Mouse (Mus musculus) hindbrain, embryonic 11.5 days (tissue): ENCODE measurements around the gene Dmrtb1. TPM values are rescaled to one million over a fixed set of nuclear protein-coding genes. Genes with fewer than 3 reads are reported as not detected.

Source experiments
- ATAC-seq: fragments of 200-750 bp; cut with Nextera tagmentation; 2 replicates; pipeline ENCODE4 v1.8.0; 2017; ENCODE audit warnings: mild to moderate bottlenecking, moderate TSS enrichment, moderate library complexity; ENCODE audit not compliant: low FRiP score
- DNase-seq: peaks from one replicate; pipeline ENCODE4 v3.0.0-alpha.2; 2015; ENCODE audit warnings: low spot score
- H3K27ac ChIP-seq: fragments of 300-500 bp; sonication (generic); 2 replicates; pipeline ENCODE4 v1.5.1; 2014; ENCODE audit warnings: mild to moderate bottlenecking, low read depth, low read length
- H3K27me3 ChIP-seq: fragments of 300-500 bp; sonication (generic); 2 replicates; pipeline ENCODE4 v1.6.1; 2014; ENCODE audit warnings: mild to moderate bottlenecking, low read length, moderate library complexity, mixed read lengths; ENCODE audit not compliant: control insufficient read depth, insufficient read depth
- H3K36me3 ChIP-seq: fragments of 300-500 bp; sonication (generic); 2 replicates; pipeline ENCODE4 v1.6.1; 2014; ENCODE audit warnings: mild to moderate bottlenecking, low read length, moderate library complexity, mixed read lengths; ENCODE audit not compliant: control insufficient read depth, insufficient read depth
- H3K4me1 ChIP-seq: fragments of 300-500 bp; sonication (generic); replicated peaks from 2 replicates; pipeline ENCODE4 v1.6.1; 2014; ENCODE audit warnings: low read length, mixed read lengths; ENCODE audit not compliant: control insufficient read depth, insufficient read depth
- H3K4me2 ChIP-seq: fragments of 300-500 bp; sonication (generic); replicated peaks from 2 replicates; pipeline ENCODE4 v1.6.1; 2014; ENCODE audit warnings: mild to moderate bottlenecking, low read depth, low read length
- H3K4me3 ChIP-seq: fragments of 300-500 bp; sonication (generic); 2 replicates; pipeline ENCODE4 v1.5.1; 2014; ENCODE audit warnings: low read depth, low read length
- H3K9ac ChIP-seq: fragments of 300-500 bp; sonication (generic); 2 replicates; pipeline ENCODE4 v1.6.1; 2014; ENCODE audit warnings: low read depth, low read length
- H3K9me3 ChIP-seq: fragments of 300-500 bp; sonication (generic); 2 replicates; pipeline ENCODE4 v1.6.1; 2016; ENCODE audit warnings: low read length; ENCODE audit not compliant: control insufficient read depth
- WGBS: fragments of 180-500 bp; shearing (Covaris S2); extraction: QIAGEN DNeasy Blood & Tissue Kit; methylation state at CpG from one replicate; pipeline ENCODE4 v1.1.7; 2014; 5-methylcytosine and 5-hydroxymethylcytosine counted together
- polyA plus RNA-seq: library from polyadenylated mRNA; unstranded; fragments of >200 nt; fragmentation: Nextera tagmentation; extraction: Ambion mirVana; gene quantifications from 2 replicates; pipeline ENCODE4 v1.2.1, GENCODE M21; 2014

Gene Dmrtb1
- polyA plus RNA-seq, 1 experiment from 2014 or later: 16.6 TPM

DNA sequence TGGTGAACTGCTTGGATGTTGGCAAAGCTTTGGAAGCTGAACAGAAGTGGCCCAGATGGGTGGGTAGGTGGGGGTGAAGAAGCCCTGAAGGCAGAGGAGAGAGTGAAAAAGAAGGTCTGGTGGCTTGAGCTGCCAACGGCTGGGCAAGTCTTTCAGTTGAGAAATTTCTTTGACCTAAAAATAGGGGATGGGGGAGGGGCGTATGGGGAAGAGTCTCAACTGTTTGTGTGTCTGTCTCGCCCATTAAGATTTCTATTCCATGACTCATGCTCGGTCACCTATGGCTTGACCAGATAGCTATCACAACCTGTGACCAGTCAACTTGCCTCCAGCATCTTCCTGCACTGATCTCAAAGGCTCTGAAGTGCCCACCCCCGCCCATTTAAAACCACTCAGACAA is 35.1 kb upstream of the Dmrtb1 start:
- no peak for ATAC-seq
- 78% methylated on average over 5 of the region's 5 CpGs for WGBS
- H3K36me3 ChIP-seq: no peaks in the 10 kb centered on the region
- H3K9ac ChIP-seq: no peak overlapping the region
- peaks cover 2% of the 10 kb centered on the region; the same call in 1 of the 2 replicates for H3K4me1 ChIP-seq
- H3K4me2 ChIP-seq: no peak overlapping the region
- no peak overlapping the region for H3K27ac ChIP-seq
- H3K9me3 ChIP-seq: no peaks in the 10 kb centered on the region
- no peak for DNase-seq
- no peaks in the 10 kb centered on the region for H3K27me3 ChIP-seq
- no peak overlapping the region for H3K4me3 ChIP-seq

GRCm38 (mm10) chr4:107718720-107719119 is 34.7 kb upstream of the Dmrtb1 start:
- Histone ChIP-seq H3K27me3 (no peaks in the 10 kb centered on the region), H3K9me3 (no peaks in the 10 kb centered on the region), H3K4me1 (peaks cover 2% of the 10 kb centered on the region; the same call in 1 of the 2 replicates), H3K4me2 (no peak overlapping the region), H3K9ac (no peak overlapping the region), H3K36me3 (no peaks in the 10 kb centered on the region), H3K27ac (no peak overlapping the region), H3K4me3 (no peak overlapping the region)
- ATAC-seq (no peak; the same call in 1 of the 2 replicates), DNase-seq (peak; percentile 27)
- WGBS: 41% methylated on average over 8 of the region's 8 CpGs

DNA sequence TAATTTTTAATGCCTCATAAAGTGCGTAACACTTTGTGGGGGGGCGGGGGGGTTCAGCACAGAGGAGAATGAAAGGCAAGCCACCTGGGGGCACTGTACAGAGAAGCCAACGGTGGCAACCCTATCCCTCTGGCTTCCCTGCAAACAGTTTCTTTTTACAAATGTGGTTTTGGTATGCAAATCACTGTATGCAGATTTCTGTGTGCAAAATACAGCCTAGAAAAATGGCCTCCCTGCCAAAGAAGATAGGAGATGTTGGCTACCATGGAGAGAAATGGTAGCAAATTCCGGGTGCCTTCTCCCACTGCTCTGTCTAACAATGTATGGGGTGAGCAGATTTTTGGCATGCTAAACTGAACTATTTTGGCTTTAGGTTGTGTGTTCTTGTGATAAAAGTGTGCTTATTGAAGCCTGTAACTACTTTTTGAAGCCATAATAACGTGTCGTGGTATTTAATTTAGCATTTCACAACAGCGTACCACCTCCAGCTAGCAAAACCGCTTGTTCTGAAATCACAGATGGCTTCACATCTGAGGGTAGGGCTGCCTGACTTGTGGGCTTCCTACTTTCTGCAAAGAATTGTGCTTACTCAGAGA is 33.8 kb upstream of the Dmrtb1 start:
- no peaks in the 10 kb centered on the region for H3K27me3 ChIP-seq
- DNase-seq: no peak
- 68% methylated on average over 8 of the region's 8 CpGs for WGBS
- no peak overlapping the region for H3K27ac ChIP-seq
- H3K9ac ChIP-seq: no peak overlapping the region
- no peak overlapping the region for H3K4me3 ChIP-seq
- ATAC-seq: no peak
- H3K9me3 ChIP-seq: no peaks in the 10 kb centered on the region
- H3K4me1 ChIP-seq: peaks cover 2% of the 10 kb centered on the region; the same call in 1 of the 2 replicates
- no peaks in the 10 kb centered on the region for H3K36me3 ChIP-seq
- no peak overlapping the region for H3K4me2 ChIP-seq

DNA sequence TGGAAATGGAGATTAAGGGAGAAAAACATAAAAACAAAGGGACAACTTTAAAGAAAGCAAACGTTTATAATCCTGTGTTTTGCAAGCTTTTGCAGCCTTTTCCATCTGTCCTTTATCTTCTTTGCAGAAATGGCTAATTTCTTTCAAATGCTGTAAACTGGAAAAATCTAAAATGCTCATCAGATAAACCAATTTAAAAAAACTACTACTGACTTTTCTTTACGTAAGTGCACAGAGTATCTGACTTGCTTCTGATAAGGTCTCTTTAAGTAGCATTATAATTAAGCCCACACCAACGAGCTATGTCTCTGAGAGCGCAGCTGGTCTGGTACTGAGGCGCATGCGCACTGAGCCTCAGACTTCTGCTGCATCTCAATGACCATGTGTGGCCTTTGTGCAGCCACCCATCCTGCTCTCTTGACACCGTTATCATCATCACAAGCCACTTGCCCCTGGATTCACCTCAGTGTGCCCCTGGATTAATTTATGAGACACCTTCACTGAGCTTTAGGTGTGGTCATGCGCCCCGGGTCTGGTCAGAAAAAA is 32.8 kb upstream of the Dmrtb1 start:
- Histone ChIP-seq H3K9me3 (no peaks in the 10 kb centered on the region), H3K4me1 (peaks cover 2% of the 10 kb centered on the region; the same call in 1 of the 2 replicates), H3K4me3 (no peak overlapping the region), H3K36me3 (no peaks in the 10 kb centered on the region), H3K9ac (no peak overlapping the region), H3K27me3 (no peaks in the 10 kb centered on the region), H3K27ac (no peak overlapping the region), H3K4me2 (no peak overlapping the region)
- 77% methylated on average over 9 of the region's 9 CpGs for WGBS
- DNase-seq (peak; percentile 36), ATAC-seq (0 out of 2 replicates have a peak, but pooled peaks have one; percentile 19)

- WGBS: 86% methylated on average over 4 of the region's 4 CpGs
- DNase-seq (no peak), ATAC-seq (no peak)
- H3K9ac ChIP-seq: no peak overlapping the region
- no peaks in the 10 kb centered on the region for H3K4me1 ChIP-seq
- no peak overlapping the region for H3K4me2 ChIP-seq
- H3K27ac ChIP-seq: no peak overlapping the region
- no peak overlapping the region for H3K4me3 ChIP-seq
- no peaks in the 10 kb centered on the region for H3K36me3 ChIP-seq
- H3K9me3 ChIP-seq: no peaks in the 10 kb centered on the region
- no peaks in the 10 kb centered on the region for H3K27me3 ChIP-seq
Observed at GRCm38 (mm10) chr4:107706884-107707283, 22.9 kb upstream of the Dmrtb1 start.

- Histone ChIP-seq H3K27ac (no peak overlapping the region), H3K4me1 (no peaks in the 10 kb centered on the region), H3K4me2 (no peak overlapping the region), H3K4me3 (no peak overlapping the region), H3K9ac (no peak overlapping the region), H3K9me3 (no peaks in the 10 kb centered on the region), H3K27me3 (no peaks in the 10 kb centered on the region), H3K36me3 (no peaks in the 10 kb centered on the region)
- WGBS: 85% methylated on average over 1 of the region's 1 CpGs
- ATAC-seq (no peak), DNase-seq (peak; percentile 70)
Observed at GRCm38 (mm10) chr4:107704185-107704584, 20.2 kb upstream of the Dmrtb1 start.

- H3K4me3 ChIP-seq: no peak overlapping the region
- no peak overlapping the region for H3K4me2 ChIP-seq
- 86% methylated on average over 11 of the region's 11 CpGs for WGBS
- DNase-seq (no peak), ATAC-seq (no peak)
- no peak overlapping the region for H3K9ac ChIP-seq
- H3K27ac ChIP-seq: no peak overlapping the region
- H3K27me3 ChIP-seq: no peaks in the 10 kb centered on the region
- H3K4me1 ChIP-seq: no peaks in the 10 kb centered on the region
- no peaks in the 10 kb centered on the region for H3K36me3 ChIP-seq
- H3K9me3 ChIP-seq: no peaks in the 10 kb centered on the region
Observed at GRCm38 (mm10) chr4:107701679-107702078, 17.6 kb upstream of the Dmrtb1 start.

GRCm38 (mm10) chr4:107701116-107701515 is 17.1 kb upstream of the Dmrtb1 start:
- Histone ChIP-seq H3K4me3 (no peak overlapping the region), H3K4me2 (no peak overlapping the region; the same call in 1 of the 2 replicates), H3K4me1 (no peaks in the 10 kb centered on the region), H3K27ac (no peak overlapping the region), H3K27me3 (no peaks in the 10 kb centered on the region), H3K9ac (no peak overlapping the region), H3K9me3 (no peaks in the 10 kb centered on the region), H3K36me3 (no peaks in the 10 kb centered on the region)
- DNase-seq (peak; percentile 87), ATAC-seq (no peak)
- 32% methylated on average over 11 of the region's 11 CpGs for WGBS

DNA sequence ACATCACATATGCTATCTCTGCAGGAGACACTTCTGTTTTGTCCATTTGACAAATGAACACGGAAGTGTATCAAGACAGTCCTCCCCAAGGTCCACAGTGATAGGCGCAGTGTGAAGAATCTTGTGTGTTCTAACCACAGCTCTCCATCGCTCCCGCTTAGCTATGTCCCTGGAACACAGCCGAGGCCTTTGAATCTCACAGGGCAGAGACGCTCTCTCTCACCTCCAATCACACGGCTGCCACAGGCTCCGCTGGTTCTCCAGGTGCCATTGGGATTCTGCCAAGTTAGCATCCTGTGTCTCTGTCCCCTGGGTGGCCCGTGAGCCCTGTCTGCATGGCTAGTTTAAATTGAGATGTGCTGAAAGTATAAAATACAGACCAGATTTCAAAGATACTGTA is 15.2 kb upstream of the Dmrtb1 start:
- Histone ChIP-seq H3K4me2 (no peak overlapping the region), H3K9ac (no peak overlapping the region), H3K27me3 (no peaks in the 10 kb centered on the region), H3K9me3 (no peaks in the 10 kb centered on the region), H3K4me1 (no peaks in the 10 kb centered on the region), H3K27ac (no peak overlapping the region), H3K4me3 (no peak overlapping the region), H3K36me3 (no peaks in the 10 kb centered on the region)
- WGBS: 90% methylated on average over 9 of the region's 9 CpGs
- no peak for DNase-seq
- ATAC-seq: no peak
